Mouse (Mus musculus): ENCODE data around the gene Mapk12. TPM values are rescaled to one million over a fixed set of nuclear protein-coding genes. Genes with fewer than 3 reads are reported as not detected.
A peak's percentile ranks its signal among the peaks of the same experiment; 100 is the strongest.

Gene Mapk12
- polyA plus RNA-seq, 1 experiment from 2014 or later: 20.7 TPM

DNA sequence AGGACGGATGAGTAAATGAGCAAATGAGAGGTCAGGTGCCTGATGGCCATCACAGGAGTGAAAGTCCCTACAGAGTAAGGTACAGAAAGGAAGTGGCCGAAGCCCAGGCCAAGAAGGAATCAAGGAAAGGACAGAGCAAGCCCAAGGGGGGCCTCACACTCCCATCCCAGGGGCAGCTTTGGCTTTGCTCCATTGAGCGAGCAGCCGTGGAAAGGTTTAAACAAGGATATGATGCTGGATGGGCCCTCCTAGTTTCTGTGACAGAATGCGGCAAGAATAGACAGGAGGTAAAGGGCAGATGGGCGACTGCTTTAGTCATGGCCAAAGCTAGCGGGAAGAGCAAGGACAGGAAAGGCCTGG lies 2.5 kb downstream of the Mapk12 start:
- Histone ChIP-seq H3K36me3 (ENCODE audit: control insufficient read depth, insufficient read depth, low read length) (no peaks in the 10 kb centered on the region), H3K27ac (ENCODE audit: low read depth, low read length) (no peak overlapping the region), H3K27me3 (ENCODE audit: control insufficient read depth, insufficient read depth, low read length) (peaks cover 19% of the 10 kb centered on the region), H3K4me2 (no peak overlapping the region), H3K4me1 (ENCODE audit: control insufficient read depth, insufficient read depth, low read length) (peaks cover 21% of the 10 kb centered on the region), H3K9ac (ENCODE audit: low read depth, low read length) (no peak overlapping the region), H3K4me3 (ENCODE audit: low read depth, low read length) (no peak overlapping the region), H3K9me3 (replicated peaks; ENCODE audit: control insufficient read depth, low read length) (no peaks in the 10 kb centered on the region)
- ATAC-seq (replicated peaks; ENCODE audit: insufficient number of reproducible peaks, low FRiP score, low TSS enrichment): no peak
- 83% methylated on average over 7 of the region's 7 CpGs for WGBS (ENCODE audit: insufficient replicate concordance)

DNA sequence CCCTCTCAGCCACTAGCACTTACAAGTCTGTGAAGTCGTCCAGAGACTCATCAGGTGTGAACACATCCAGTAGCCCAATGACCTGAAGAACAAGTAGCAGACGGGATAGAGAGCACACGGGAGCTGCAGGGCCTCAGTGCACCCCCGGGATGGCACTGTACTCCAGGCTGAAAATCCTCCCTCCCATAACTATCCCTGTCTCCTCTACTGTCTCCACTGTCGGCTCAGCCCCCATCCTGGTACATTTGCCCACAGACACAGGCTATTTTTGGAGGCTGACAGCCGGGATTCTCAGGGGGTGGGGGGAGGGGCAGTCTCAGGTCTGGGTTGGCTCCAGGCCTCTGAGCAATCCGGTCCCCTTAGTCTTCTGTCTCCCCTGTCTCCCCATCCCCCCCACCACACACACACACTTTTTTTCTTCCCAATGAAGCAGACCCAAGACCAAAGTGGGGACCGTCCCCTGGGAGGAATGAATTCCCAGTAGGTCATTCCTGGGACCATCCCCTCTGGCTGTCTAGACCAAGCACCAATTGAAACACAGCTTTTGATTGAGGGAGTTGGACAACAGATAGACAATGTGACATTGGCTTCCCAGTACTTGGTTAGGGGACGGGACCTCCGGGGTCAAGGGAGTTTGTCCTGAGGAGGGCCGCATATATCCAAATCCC lies 3.0 kb downstream of the Mapk12 start:
- peaks cover 21% of the 10 kb centered on the region for H3K4me1 ChIP-seq (ENCODE audit: control insufficient read depth, insufficient read depth, low read length)
- H3K27ac ChIP-seq (ENCODE audit: low read depth, low read length): no peak overlapping the region
- H3K9me3 ChIP-seq (replicated peaks; ENCODE audit: control insufficient read depth, low read length): no peaks in the 10 kb centered on the region
- H3K4me2 ChIP-seq: peak overlapping the region; percentile 53
- no peaks in the 10 kb centered on the region for H3K36me3 ChIP-seq (ENCODE audit: control insufficient read depth, insufficient read depth, low read length)
- 54% methylated on average over 11 of the region's 11 CpGs for WGBS (ENCODE audit: insufficient replicate concordance)
- H3K27me3 ChIP-seq (ENCODE audit: control insufficient read depth, insufficient read depth, low read length): peaks cover 14% of the 10 kb centered on the region
- H3K9ac ChIP-seq (ENCODE audit: low read depth, low read length): no peak overlapping the region
- no peak for ATAC-seq (replicated peaks; ENCODE audit: insufficient number of reproducible peaks, low FRiP score, low TSS enrichment)
- H3K4me3 ChIP-seq (ENCODE audit: low read depth, low read length): peak overlapping the region; percentile 21; the same call in 1 of the 2 replicates

DNA sequence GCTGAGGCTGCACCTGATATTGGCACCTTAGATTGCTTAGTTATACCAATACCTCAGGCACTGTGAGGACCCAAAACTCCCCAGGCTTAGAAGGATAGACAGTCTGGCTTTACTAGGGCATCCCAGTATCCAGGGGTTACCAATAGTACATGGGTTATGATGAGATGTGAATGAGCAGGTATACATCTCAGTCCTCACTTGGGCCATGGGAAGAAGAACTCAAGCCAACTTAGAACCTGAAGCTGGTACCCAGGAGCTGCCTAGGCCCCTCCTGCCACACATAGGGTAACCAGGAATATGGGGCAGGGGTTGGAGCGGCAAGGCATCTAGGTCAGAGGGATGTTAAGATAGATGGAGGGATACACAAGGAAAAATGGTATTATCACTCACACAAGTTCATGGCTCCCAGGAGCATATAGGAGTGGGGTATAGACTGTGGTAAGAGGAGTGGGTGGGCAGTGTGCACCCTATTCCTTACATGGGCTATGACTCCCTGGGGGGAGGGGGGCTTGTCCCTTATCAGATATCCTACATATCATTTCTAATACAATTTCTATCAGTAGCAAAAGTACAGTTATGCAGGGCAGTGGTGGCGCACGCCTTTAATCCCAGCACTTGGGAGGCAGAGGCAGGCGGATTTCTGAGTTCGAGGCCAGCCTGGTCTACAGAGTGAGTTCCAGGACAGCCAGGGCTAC lies 3.9 kb downstream of the Mapk12 start:
- WGBS (ENCODE audit: insufficient replicate concordance): 87% methylated on average over 4 of the region's 5 CpGs
- no peak overlapping the region for H3K27ac ChIP-seq (ENCODE audit: low read depth, low read length)
- no peak overlapping the region for H3K9ac ChIP-seq (ENCODE audit: low read depth, low read length)
- no peak overlapping the region for H3K4me2 ChIP-seq
- ATAC-seq (replicated peaks; ENCODE audit: insufficient number of reproducible peaks, low FRiP score, low TSS enrichment): no peak
- H3K9me3 ChIP-seq (replicated peaks; ENCODE audit: control insufficient read depth, low read length): no peaks in the 10 kb centered on the region
- no peaks in the 10 kb centered on the region for H3K36me3 ChIP-seq (ENCODE audit: control insufficient read depth, insufficient read depth, low read length)
- H3K4me3 ChIP-seq (ENCODE audit: low read depth, low read length): no peak overlapping the region
- peaks cover 11% of the 10 kb centered on the region; the same call in 1 of the 2 replicates for H3K27me3 ChIP-seq (ENCODE audit: control insufficient read depth, insufficient read depth, low read length)
- H3K4me1 ChIP-seq (ENCODE audit: control insufficient read depth, insufficient read depth, low read length): peaks cover 21% of the 10 kb centered on the region

DNA sequence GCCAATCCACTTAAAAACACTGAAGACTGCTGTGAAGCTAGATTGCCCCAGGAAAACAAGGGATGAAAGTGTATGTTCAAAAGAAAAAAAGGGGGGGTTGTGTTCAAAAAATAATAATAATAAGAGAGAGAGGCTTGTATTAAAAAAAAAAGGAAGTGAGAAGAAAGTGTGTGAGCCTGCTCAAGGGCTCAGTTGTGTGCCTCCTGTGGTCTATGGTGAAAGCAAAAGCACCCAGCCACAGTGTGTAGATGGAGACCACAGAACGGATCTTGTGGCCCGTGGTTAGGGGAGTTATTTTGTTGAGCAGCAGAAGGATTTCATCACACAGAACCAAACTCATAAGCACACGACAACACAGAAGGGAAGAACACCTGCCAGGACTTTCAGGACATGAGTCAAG lies 9.2 kb downstream of the Mapk12 start:
- no peak overlapping the region for H3K4me3 ChIP-seq (ENCODE audit: low read depth, low read length)
- no peak overlapping the region for H3K27ac ChIP-seq (ENCODE audit: low read depth, low read length)
- no peak overlapping the region for H3K4me2 ChIP-seq
- H3K36me3 ChIP-seq (ENCODE audit: control insufficient read depth, insufficient read depth, low read length): no peaks in the 10 kb centered on the region; the same call in 1 of the 2 replicates
- no peaks in the 10 kb centered on the region for H3K27me3 ChIP-seq (ENCODE audit: control insufficient read depth, insufficient read depth, low read length)
- peaks cover 12% of the 10 kb centered on the region for H3K4me1 ChIP-seq (ENCODE audit: control insufficient read depth, insufficient read depth, low read length)
- ATAC-seq (replicated peaks; ENCODE audit: insufficient number of reproducible peaks, low FRiP score, low TSS enrichment): no peak
- WGBS (ENCODE audit: insufficient replicate concordance): 69% methylated on average over 3 of the region's 3 CpGs
- H3K9me3 ChIP-seq (replicated peaks; ENCODE audit: control insufficient read depth, low read length): no peaks in the 10 kb centered on the region
- no peak overlapping the region for H3K9ac ChIP-seq (ENCODE audit: low read depth, low read length)

DNA sequence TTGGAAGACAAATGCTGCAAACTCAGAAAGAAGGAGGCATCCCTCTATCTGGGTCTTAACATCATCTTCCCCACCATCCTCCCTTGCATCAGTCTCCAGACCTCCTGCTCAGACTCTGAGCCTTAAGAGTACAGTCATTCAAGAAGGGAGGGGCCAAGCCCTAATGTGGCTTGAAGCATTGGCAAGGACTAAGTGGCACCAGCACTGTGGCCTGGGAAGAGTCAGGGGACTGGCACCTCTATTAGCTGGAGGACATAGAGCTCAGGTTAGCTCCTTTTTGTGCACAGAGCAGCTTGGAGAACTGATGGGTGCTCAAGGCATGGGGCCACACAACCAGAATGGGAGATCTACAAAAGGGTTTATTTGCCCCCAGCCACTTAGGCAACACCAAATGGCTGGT lies 10.3 kb downstream of the Mapk12 start:
- no peak overlapping the region for H3K9ac ChIP-seq (ENCODE audit: low read depth, low read length)
- peaks cover 12% of the 10 kb centered on the region for H3K4me1 ChIP-seq (ENCODE audit: control insufficient read depth, insufficient read depth, low read length)
- H3K4me3 ChIP-seq (ENCODE audit: low read depth, low read length): no peak overlapping the region
- no peak overlapping the region for H3K27ac ChIP-seq (ENCODE audit: low read depth, low read length)
- no peaks in the 10 kb centered on the region for H3K27me3 ChIP-seq (ENCODE audit: control insufficient read depth, insufficient read depth, low read length)
- H3K4me2 ChIP-seq: no peak overlapping the region
- no peak for ATAC-seq (replicated peaks; ENCODE audit: insufficient number of reproducible peaks, low FRiP score, low TSS enrichment)
- H3K9me3 ChIP-seq (replicated peaks; ENCODE audit: control insufficient read depth, low read length): no peaks in the 10 kb centered on the region
- H3K36me3 ChIP-seq (ENCODE audit: control insufficient read depth, insufficient read depth, low read length): peaks cover 2% of the 10 kb centered on the region; the same call in 1 of the 2 replicates

DNA sequence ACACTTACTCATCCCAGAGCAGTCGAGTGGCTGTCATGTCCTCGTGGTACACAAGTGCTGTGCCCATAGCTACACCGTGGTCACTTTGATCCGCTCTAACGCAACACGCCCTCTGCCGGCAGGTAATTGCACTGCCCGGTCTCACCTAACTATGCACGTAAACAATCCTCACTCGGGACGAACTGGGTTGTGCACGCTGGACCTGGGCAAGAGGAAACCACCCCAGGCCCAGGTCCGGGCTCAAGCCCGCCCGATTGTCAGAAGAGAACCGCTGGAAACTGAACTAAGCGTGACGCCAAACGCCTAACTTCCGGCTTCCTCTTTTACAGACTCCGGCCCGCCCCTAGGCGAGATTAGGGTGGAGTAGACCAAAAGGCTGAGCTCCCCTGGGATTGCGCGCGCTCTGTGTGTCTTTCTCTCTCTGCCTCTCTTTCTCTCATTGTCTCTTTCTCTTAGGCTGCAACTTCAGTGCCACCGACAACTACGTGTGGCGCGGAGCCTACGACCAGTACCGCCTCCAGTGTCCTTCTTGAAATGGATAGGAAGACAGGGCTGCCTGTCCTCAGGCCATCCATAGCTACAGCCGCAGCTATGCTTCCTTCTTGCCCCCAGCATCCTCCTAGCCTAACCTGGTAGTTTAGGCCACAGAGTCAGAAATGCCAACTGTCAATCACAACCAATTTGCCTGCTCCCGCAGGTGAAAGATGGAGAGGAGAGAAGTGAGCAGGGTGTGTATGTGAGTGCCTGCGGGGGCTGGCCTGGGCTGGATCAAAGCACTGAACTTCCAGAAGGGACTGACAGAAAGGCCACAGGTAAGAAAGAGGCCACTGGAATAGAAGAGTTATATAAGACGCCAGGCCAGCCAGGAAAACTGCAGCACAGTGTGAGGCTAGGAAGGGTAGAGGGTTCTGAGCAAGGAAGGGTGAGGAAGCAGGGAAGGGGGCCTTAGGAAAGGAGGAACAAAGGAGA lies 11.8 kb downstream of the Mapk12 start, which contains the start of gene Hdac10:
Hdac10 (minus strand) TSS at position 319 of the 969 bp plus-strand sequence.
- Histone ChIP-seq H3K9ac (ENCODE audit: low read depth, low read length) (peak within 1 kb of the TSS; percentile 68), H3K4me2 (peak within 1 kb of the TSS; percentile 96), H3K9me3 (replicated peaks; ENCODE audit: control insufficient read depth, low read length) (no peaks in the 10 kb centered on the region), H3K4me3 (ENCODE audit: low read depth, low read length) (peak within 1 kb of the TSS; percentile 52), H3K36me3 (ENCODE audit: control insufficient read depth, insufficient read depth, low read length) (peaks cover 2% of the 10 kb centered on the region; the same call in 1 of the 2 replicates), H3K4me1 (ENCODE audit: control insufficient read depth, insufficient read depth, low read length) (peaks cover 14% of the 10 kb centered on the region), H3K27me3 (ENCODE audit: control insufficient read depth, insufficient read depth, low read length) (no peaks in the 10 kb centered on the region), H3K27ac (ENCODE audit: low read depth, low read length) (peak within 1 kb of the TSS; percentile 70)
- 2% methylated on average over 36 of the region's 36 CpGs for WGBS (ENCODE audit: insufficient replicate concordance)
- peak; percentile 84 for ATAC-seq (replicated peaks; ENCODE audit: insufficient number of reproducible peaks, low FRiP score, low TSS enrichment)

DNA sequence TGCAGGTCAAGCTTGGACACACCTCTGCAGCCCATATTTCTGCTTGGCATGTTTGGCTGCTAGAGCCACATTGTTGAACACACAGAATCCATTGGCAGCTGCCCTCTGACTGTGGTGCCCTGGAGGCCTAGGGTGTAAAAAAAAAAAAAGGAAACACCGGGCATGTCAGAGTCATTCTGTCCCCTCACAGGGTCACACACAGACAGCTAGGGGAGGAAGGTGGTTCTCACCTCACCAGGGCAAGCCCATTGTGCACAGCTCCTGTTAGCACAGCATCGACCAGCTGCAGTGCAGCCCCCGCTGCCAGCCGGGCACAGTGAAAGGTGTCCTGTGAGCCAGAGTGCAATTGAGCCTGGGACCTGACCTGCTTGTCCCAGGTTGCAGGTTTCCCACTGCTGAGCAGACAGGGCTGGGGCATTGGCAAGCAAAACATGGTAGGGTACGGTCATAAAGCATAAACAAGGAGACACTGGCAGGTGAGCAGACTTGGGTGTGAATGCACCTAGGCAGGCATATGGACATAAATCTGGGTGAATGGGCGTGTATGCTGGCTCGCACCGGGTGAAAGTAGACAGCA lies 13.1 kb downstream of the Mapk12 start:
- no peak for ATAC-seq (replicated peaks; ENCODE audit: insufficient number of reproducible peaks, low FRiP score, low TSS enrichment)
- Histone ChIP-seq H3K4me1 (ENCODE audit: control insufficient read depth, insufficient read depth, low read length) (peaks cover 14% of the 10 kb centered on the region), H3K27me3 (ENCODE audit: control insufficient read depth, insufficient read depth, low read length) (no peaks in the 10 kb centered on the region), H3K27ac (ENCODE audit: low read depth, low read length) (no peak overlapping the region), H3K4me3 (ENCODE audit: low read depth, low read length) (peak overlapping the region; percentile 52), H3K9ac (ENCODE audit: low read depth, low read length) (peak overlapping the region; percentile 68; the same call in 1 of the 2 replicates), H3K36me3 (ENCODE audit: control insufficient read depth, insufficient read depth, low read length) (peaks cover 2% of the 10 kb centered on the region; the same call in 1 of the 2 replicates), H3K4me2 (peak overlapping the region; percentile 96), H3K9me3 (replicated peaks; ENCODE audit: control insufficient read depth, low read length) (no peaks in the 10 kb centered on the region)
- 83% methylated on average over 8 of the region's 8 CpGs for WGBS (ENCODE audit: insufficient replicate concordance)

DNA sequence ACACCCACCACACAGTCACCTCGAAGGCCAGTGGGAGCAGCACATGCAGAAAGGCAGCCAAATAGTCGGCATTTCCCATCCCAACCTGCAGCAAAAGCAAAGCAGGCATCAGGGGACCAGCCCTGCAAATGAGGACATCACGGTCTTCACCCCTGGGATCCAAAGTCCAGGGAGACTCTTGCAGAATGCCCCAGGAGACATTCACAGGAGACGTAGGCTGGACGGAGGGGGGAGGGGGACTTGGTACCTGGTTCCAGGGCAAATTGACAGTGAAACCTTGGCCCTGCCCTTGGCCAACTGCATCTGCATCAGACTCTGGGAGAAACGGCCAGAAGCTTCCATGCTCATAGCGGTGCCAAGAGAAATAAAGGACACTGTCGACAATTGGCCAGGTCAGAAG lies 13.9 kb downstream of the Mapk12 start:
- Histone ChIP-seq H3K4me3 (ENCODE audit: low read depth, low read length) (no peak overlapping the region), H3K27me3 (ENCODE audit: control insufficient read depth, insufficient read depth, low read length) (no peaks in the 10 kb centered on the region), H3K4me1 (ENCODE audit: control insufficient read depth, insufficient read depth, low read length) (peaks cover 21% of the 10 kb centered on the region), H3K9me3 (replicated peaks; ENCODE audit: control insufficient read depth, low read length) (no peaks in the 10 kb centered on the region), H3K27ac (ENCODE audit: low read depth, low read length) (no peak overlapping the region), H3K36me3 (ENCODE audit: control insufficient read depth, insufficient read depth, low read length) (peaks cover 2% of the 10 kb centered on the region; the same call in 1 of the 2 replicates), H3K4me2 (no peak overlapping the region), H3K9ac (ENCODE audit: low read depth, low read length) (no peak overlapping the region)
- ATAC-seq (replicated peaks; ENCODE audit: insufficient number of reproducible peaks, low FRiP score, low TSS enrichment): no peak
- 88% methylated on average over 8 of the region's 8 CpGs for WGBS (ENCODE audit: insufficient replicate concordance)
